Mouse (Mus musculus) forebrain, postnatal 0 days (tissue): ENCODE results near the gene Vmn2r96. TPM values are rescaled to one million over a fixed set of nuclear protein-coding genes. Genes with fewer than 3 reads are reported as not detected.
"Not testable (repeated sequence)": the region's sequence is repeated elsewhere in the genome, so short reads cannot be mapped to it uniquely, and the experiment has no call there.

Experiments used
- ATAC-seq: fragments of 200-750 bp; cut with Nextera tagmentation; 2 replicates; pipeline ENCODE4 v1.8.0; 2017; ENCODE audit warnings: mild to moderate bottlenecking, moderate library complexity
- DNase-seq: peaks from one replicate; pipeline ENCODE4 v3.0.0-alpha.2; 2015
- H3K27ac ChIP-seq: fragments of 300-500 bp; sonication (generic); 2 replicates; pipeline ENCODE4 v1.5.1; 2014; ENCODE audit warnings: low read depth, mild to moderate bottlenecking, antibody characterized with exemption, low read length, moderate library complexity, mixed read lengths
- H3K27me3 ChIP-seq: fragments of 300-500 bp; sonication (generic); 2 replicates; pipeline ENCODE4 v1.6.1; 2014; ENCODE audit warnings: mild to moderate bottlenecking, low read length, mixed read lengths; ENCODE audit not compliant: insufficient read depth
- H3K36me3 ChIP-seq: fragments of 300-500 bp; sonication (generic); 2 replicates; pipeline ENCODE4 v1.6.1; 2014; ENCODE audit warnings: mild to moderate bottlenecking, moderate library complexity; ENCODE audit not compliant: insufficient read depth
- H3K4me1 ChIP-seq: fragments of 300-500 bp; sonication (generic); 2 replicates; pipeline ENCODE4 v1.6.1; 2014; ENCODE audit warnings: antibody characterized with exemption; ENCODE audit not compliant: insufficient read depth
- H3K4me2 ChIP-seq: fragments of 300-500 bp; sonication (generic); 2 replicates; pipeline ENCODE4 v1.6.1; 2014; ENCODE audit warnings: low read depth, mild to moderate bottlenecking, moderate library complexity
- H3K4me3 ChIP-seq: fragments of 300-500 bp; sonication (generic); 2 replicates; pipeline ENCODE4 v1.5.1; 2014; ENCODE audit warnings: low read depth, low read length, mixed read lengths
- H3K9ac ChIP-seq: fragments of 300-500 bp; sonication (generic); 2 replicates; pipeline ENCODE4 v1.6.1; 2014; ENCODE audit warnings: mild to moderate bottlenecking
- H3K9me3 ChIP-seq: fragments of 300-500 bp; sonication (generic); 2 replicates; pipeline ENCODE4 v1.6.1; 2016; ENCODE audit warnings: low read length
- CTCF ChIP-seq: sonication (generic); IDR thresholded peaks from 2 replicates; pipeline ENCODE4 v1.5.1; 2016; ENCODE audit warnings: antibody characterized with exemption, control low read depth, low read depth
- WGBS: fragments of 180-500 bp; shearing (Covaris S2); extraction: QIAGEN DNeasy Blood & Tissue Kit; methylation state at CpG from one replicate; pipeline ENCODE4 v1.1.7; 2014; 5-methylcytosine and 5-hydroxymethylcytosine counted together
- polyA plus RNA-seq: library from polyadenylated mRNA; unstranded; fragments of >200 nt; fragmentation: Nextera tagmentation; extraction: Ambion mirVana; gene quantifications from 2 replicates; pipeline ENCODE4 v1.2.1, GENCODE M21; 2015
- total RNA-seq: library from RNA; depleted of rRNA; stranded (reverse); fragments of >200 nt; gene quantifications from 2 replicates; pipeline ENCODE4 v1.2.3, GENCODE M21; 2014; rRNA removed

Gene Vmn2r96
- total RNA-seq (not detected in 2 replicates), polyA plus RNA-seq (not detected in 2 replicates)

DNA sequence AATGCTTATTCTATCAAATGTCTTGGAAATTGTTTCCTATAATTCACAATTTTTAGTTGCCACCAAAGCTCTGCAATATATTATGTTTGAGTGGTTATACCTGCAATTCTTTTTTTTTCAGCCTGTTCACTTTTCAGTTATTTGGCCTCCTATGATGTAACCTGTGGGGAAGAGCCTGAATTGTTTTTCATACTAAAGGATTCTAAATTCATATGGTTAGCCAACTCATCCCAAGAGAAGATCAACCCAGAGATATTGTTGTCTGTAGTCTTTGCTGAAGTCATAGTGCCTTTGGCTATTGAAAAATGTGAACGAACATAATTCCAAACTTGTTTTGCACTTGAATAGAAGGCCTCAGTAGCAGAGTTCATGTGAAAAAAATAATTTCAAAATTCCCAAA lies at the start of gene Vmn2r96:
Gene Vmn2r96, plus strand, starts transcription at position 301 of the 400 bp plus-strand sequence.
- not testable (repeated sequence) for H3K27ac ChIP-seq, DNase-seq, H3K9ac ChIP-seq, H3K36me3 ChIP-seq, ATAC-seq, H3K9me3 ChIP-seq, H3K4me1 ChIP-seq, H3K4me2 ChIP-seq, H3K27me3 ChIP-seq, H3K4me3 ChIP-seq
- 71% methylated on average over 1 of the region's 1 CpGs for WGBS

- ATAC-seq = no peak
- Histone ChIP-seq H3K9me3 (peaks cover 14% of the 10 kb centered on the region; the same call in 1 of the 2 replicates), H3K4me3 (no peak overlapping the region), H3K36me3 (no peaks in the 10 kb centered on the region), H3K4me2 (no peak overlapping the region), H3K9ac (no peak overlapping the region), H3K27me3 (no peaks in the 10 kb centered on the region), H3K27ac (no peak overlapping the region), H3K4me1 (no peaks in the 10 kb centered on the region)
- TF ChIP-seq CTCF = no peak
- no peak for DNase-seq
Observed at GRCm38 (mm10) chr17:18523371-18523770, 49.6 kb upstream of the Vmn2r96 start.

- TF ChIP-seq CTCF = no peak
- no peak for ATAC-seq
Observed at GRCm38 (mm10) chr17:18523991-18524390, 49.0 kb upstream of the Vmn2r96 start.

GRCm38 (mm10) chr17:18558212-18559158 lies 14.5 kb upstream of the Vmn2r96 start:
- H3K4me3 ChIP-seq, DNase-seq, H3K9me3 ChIP-seq, H3K27me3 ChIP-seq, ATAC-seq, H3K9ac ChIP-seq, H3K27ac ChIP-seq, H3K4me1 ChIP-seq, H3K36me3 ChIP-seq, H3K4me2 ChIP-seq: not testable (repeated sequence)
- 92% methylated on average over 31 of the region's 31 CpGs for whole genome bisulfite sequencing

More at GRCm38 (mm10) chr17:18523991-18524390, 49.0 kb upstream of the Vmn2r96 start:
- no peak for DNase-seq
- Histone ChIP-seq H3K9ac (no peak overlapping the region), H3K4me3 (no peak overlapping the region), H3K9me3 (peaks cover 14% of the 10 kb centered on the region; the same call in 1 of the 2 replicates), H3K4me1 (no peaks in the 10 kb centered on the region), H3K36me3 (no peaks in the 10 kb centered on the region), H3K27me3 (no peaks in the 10 kb centered on the region), H3K27ac (no peak overlapping the region), H3K4me2 (no peak overlapping the region)
- 79% methylated on average over 1 of the region's 1 CpGs for WGBS

GRCm38 (mm10) chr17:18566186-18566585 lies 6.8 kb upstream of the Vmn2r96 start:
- WGBS = 93% methylated on average over 17 of the region's 17 CpGs
- not testable (repeated sequence) for H3K9me3 ChIP-seq, ATAC-seq

DNA sequence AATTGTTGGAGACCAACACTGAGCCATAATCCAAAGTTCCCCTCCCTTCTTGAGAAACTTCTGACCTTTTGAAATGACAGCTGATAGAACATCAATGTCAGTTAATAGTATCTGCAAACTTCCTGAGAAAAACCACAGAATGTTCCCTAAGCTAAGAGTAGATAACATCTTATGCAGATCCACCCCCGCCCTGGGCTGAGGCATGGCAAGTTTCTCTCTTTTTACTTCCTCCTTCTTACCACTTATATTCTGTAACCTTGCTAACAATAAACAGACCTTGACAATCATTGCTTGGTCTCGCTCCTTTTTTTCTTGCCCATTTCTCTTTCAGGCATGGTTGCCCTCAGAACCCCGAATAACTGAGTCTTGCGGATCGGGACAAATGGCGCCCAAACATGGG lies 42.2 kb downstream of the Vmn2r96 start:
- H3K36me3 ChIP-seq, ATAC-seq, H3K4me1 ChIP-seq, DNase-seq, H3K27ac ChIP-seq, H3K27me3 ChIP-seq, H3K4me2 ChIP-seq, H3K9ac ChIP-seq, H3K4me3 ChIP-seq: not testable (repeated sequence)
- 90% methylated on average over 6 of the region's 6 CpGs for WGBS
- H3K9me3 ChIP-seq = peaks cover 21% of the 10 kb centered on the region

More at GRCm38 (mm10) chr17:18566186-18566585, 6.8 kb upstream of the Vmn2r96 start:
- not testable (repeated sequence) for H3K27ac ChIP-seq, DNase-seq, H3K9ac ChIP-seq, H3K27me3 ChIP-seq, H3K36me3 ChIP-seq, H3K4me2 ChIP-seq, H3K4me1 ChIP-seq, H3K4me3 ChIP-seq

DNA sequence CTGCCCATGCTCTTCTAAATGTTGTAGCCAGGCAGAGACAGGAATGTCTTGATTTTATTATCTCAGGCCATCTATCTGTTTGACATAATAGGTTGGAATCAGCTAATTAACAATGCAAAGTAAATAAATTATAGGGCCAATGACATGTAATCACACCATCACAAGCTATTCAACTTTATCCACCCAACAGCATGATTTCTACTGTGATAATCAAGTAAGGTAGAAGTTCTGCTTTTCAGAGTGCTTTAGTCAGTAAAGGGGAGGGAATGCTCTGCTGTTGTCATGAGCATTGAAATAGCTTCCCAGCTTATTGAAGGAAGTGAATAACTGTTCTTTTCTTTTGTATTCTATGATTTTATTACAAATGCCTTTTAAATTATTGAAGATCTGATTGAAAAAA lies 53.6 kb downstream of the Vmn2r96 start:
- H3K4me3 ChIP-seq = no peak overlapping the region
- peaks cover 4% of the 10 kb centered on the region; the same call in 1 of the 2 replicates for H3K9me3 ChIP-seq
- no peak overlapping the region for H3K27ac ChIP-seq
- no peaks in the 10 kb centered on the region for H3K27me3 ChIP-seq
- no peak overlapping the region for H3K9ac ChIP-seq
- TF ChIP-seq CTCF = no peak
- ATAC-seq = no peak
- no peak for DNase-seq
- H3K4me2 ChIP-seq = no peak overlapping the region
- no peaks in the 10 kb centered on the region for H3K4me1 ChIP-seq
- H3K36me3 ChIP-seq = no peaks in the 10 kb centered on the region

Other genes starting within 250 kb of the Vmn2r96 start
- gene Vmn2r95, start 149.1 kb upstream of the Vmn2r96 start, total RNA-seq = not detected in 2 replicates
- not detected in 2 replicates for gene Vmn2r95, start 149.1 kb upstream of the Vmn2r96 start, polyA plus RNA-seq